Mouse (Mus musculus) embryonic facial prominence, embryonic 15.5 days (tissue): ENCODE results near the gene Tulp2. TPM values are rescaled to one million over a fixed set of nuclear protein-coding genes. Genes with fewer than 3 reads are reported as not detected.
"Not testable (repeated sequence)": the region's sequence is repeated elsewhere in the genome, so short reads cannot be mapped to it uniquely, and the experiment has no call there.

Experiments
- ATAC-seq: fragments of 200-750 bp; cut with Nextera tagmentation; 2 replicates; pipeline ENCODE4 v1.8.0; 2017; ENCODE audit warnings: low read depth, moderate TSS enrichment; ENCODE audit not compliant: insufficient number of reproducible peaks, low FRiP score, low TSS enrichment
- H3K27ac ChIP-seq: fragments of 300-500 bp; sonication (generic); replicated peaks from 2 replicates; pipeline ENCODE4 v1.5.1; 2015; ENCODE audit warnings: mild to moderate bottlenecking, inconsistent platforms
- H3K27me3 ChIP-seq: fragments of 300-500 bp; sonication (generic); 2 replicates; pipeline ENCODE4 v1.6.1; 2015; ENCODE audit warnings: inconsistent platforms
- H3K36me3 ChIP-seq: fragments of 300-500 bp; sonication (generic); 2 replicates; pipeline ENCODE4 v1.6.1; 2015; ENCODE audit warnings: mild to moderate bottlenecking, inconsistent platforms
- H3K4me1 ChIP-seq: fragments of 300-500 bp; sonication (generic); 2 replicates; pipeline ENCODE4 v1.6.1; 2015; ENCODE audit warnings: inconsistent platforms
- H3K4me2 ChIP-seq: fragments of 300-500 bp; sonication (generic); replicated peaks from 2 replicates; pipeline ENCODE4 v1.6.1; 2015; ENCODE audit warnings: mild to moderate bottlenecking, inconsistent platforms
- H3K4me3 ChIP-seq: fragments of 300-500 bp; sonication (generic); replicated peaks from 2 replicates; pipeline ENCODE4 v1.5.1; 2015; ENCODE audit warnings: mild to moderate bottlenecking, inconsistent platforms
- H3K9ac ChIP-seq: fragments of 300-500 bp; sonication (generic); 2 replicates; pipeline ENCODE4 v1.6.1; 2015; ENCODE audit warnings: inconsistent platforms
- H3K9me3 ChIP-seq: fragments of 300-500 bp; sonication (generic); replicated peaks from 2 replicates; pipeline ENCODE4 v1.6.1; 2016; ENCODE audit warnings: inconsistent platforms
- WGBS: fragments of 180-500 bp; shearing (Covaris S2); methylation state at CpG from one replicate; pipeline ENCODE4 v1.1.7; 2015; 5-methylcytosine and 5-hydroxymethylcytosine counted together
- polyA plus RNA-seq: library from polyadenylated mRNA; unstranded; fragments of >200 nt; fragmentation: Nextera tagmentation; extraction: Ambion mirVana; gene quantifications from 2 replicates; pipeline ENCODE4 v1.2.1, GENCODE M21; 2015

The Tulp2 gene
- polyA plus RNA-seq, 1 experiment from 2014 or later = 1.8 TPM

DNA sequence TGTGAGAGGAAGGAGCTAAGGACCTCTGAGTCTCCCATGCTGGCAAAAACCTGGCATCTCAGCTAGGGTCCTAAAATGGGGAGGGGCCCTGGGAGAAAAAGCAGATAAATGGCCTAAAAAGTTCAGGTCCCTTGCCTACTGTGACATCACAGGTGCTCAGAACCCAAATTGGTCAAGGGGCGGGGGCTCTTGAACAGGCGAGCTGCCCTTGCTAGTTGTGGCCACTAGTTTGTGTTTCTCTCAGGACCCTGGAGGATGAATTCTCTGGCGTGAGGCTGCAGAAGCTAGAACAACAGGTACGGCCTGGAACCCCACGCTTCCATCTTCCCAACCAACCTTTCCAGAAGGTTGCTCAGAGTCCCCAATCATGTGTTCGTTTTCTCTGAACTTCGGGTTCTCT, 32.7 kb downstream of the Tulp2 start:
- H3K27ac ChIP-seq = 0 out of 2 replicates have a peak overlapping the region, but pooled peaks have one; percentile 8
- no peak for ATAC-seq

DNA sequence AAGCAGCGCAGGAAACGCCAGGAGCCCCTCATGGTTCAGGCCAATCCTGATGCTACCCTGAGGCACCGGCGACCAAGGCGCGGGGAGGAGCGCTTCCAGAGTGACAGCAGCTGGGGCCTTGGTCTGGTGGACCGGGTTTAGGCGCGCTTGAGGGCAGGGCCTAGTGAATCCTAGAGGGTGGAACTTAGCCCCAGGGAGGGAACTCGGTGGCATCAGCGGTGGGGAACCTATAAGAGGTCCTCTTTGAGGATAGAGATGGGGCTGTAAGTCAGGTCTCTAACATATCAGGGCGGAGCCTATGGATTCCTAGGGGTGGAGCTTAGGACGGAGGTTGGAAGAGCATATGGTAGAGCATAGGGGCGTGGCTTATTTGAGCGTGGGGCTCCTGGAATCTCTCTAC, 33.8 kb downstream of the Tulp2 start:
- peak; percentile 68; the same call in 1 of the 2 replicates for ATAC-seq
- H3K4me2 ChIP-seq = peak overlapping the region; percentile 29

More for the DNA sequence above, 32.7 kb downstream of the Tulp2 start:
- Histone ChIP-seq H3K9ac (no peak overlapping the region), H3K4me3 (no peak overlapping the region), H3K4me2 (no peak overlapping the region), H3K4me1 (peaks cover 9% of the 10 kb centered on the region), H3K36me3 (no peaks in the 10 kb centered on the region), H3K27me3 (no peaks in the 10 kb centered on the region), H3K9me3 (no peaks in the 10 kb centered on the region)
- 81% methylated on average over 7 of the region's 7 CpGs for WGBS

DNA sequence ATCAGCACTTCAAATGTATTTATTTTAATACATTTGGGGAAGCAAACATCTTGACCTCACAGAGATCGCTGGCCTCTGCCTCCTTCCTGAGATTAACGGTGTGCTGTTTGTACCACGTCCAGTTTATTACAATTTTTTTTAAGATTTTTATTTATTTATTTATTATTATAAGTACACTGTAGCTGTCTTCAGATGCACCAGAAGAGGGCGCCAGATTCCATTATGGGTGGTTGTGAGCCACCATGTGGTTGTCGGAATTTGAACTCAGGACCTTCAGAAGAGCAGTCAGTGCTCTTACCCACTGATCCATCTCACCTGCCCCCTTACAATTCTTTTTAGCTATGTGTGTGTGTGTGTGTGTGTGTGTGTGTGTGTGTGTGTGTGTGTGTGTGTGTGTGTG, 35.2 kb downstream of the Tulp2 start:
- not testable (repeated sequence) for H3K9ac ChIP-seq, H3K36me3 ChIP-seq, H3K4me3 ChIP-seq, ATAC-seq, H3K4me2 ChIP-seq, H3K9me3 ChIP-seq, H3K27me3 ChIP-seq, H3K27ac ChIP-seq
- WGBS = 68% methylated on average over 5 of the region's 5 CpGs
- H3K4me1 ChIP-seq = peaks cover 13% of the 10 kb centered on the region; the same call in 1 of the 2 replicates

More for the DNA sequence above, 33.8 kb downstream of the Tulp2 start:
- no peaks in the 10 kb centered on the region for H3K27me3 ChIP-seq
- H3K9me3 ChIP-seq = no peaks in the 10 kb centered on the region
- peak overlapping the region; percentile 28 for H3K27ac ChIP-seq
- peaks cover 7% of the 10 kb centered on the region; the same call in 1 of the 2 replicates for H3K4me1 ChIP-seq
- no peak overlapping the region for H3K9ac ChIP-seq
- no peaks in the 10 kb centered on the region for H3K36me3 ChIP-seq
- WGBS = 23% methylated on average over 16 of the region's 16 CpGs
- no peak overlapping the region for H3K4me3 ChIP-seq

DNA sequence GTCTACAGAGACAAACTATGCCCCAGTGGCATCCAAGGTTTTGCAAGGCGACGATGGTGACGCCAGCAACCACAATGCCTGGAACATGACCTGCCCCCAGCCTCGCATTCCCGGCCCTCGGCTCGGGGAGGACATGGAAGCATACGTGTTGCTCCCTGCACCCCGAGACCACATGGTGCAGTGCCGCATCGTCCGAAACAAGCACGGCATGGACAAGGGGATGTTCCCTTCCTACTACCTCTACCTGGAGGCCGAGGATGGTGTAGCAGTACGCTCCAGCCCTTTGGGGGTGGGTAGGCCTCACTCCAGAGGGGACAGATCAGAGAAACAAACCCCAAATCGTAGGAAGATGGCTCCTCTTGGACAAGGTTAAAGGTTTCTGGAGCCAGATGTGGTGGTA, 36.9 kb downstream of the Tulp2 start:
- Histone ChIP-seq H3K9me3 (no peaks in the 10 kb centered on the region), H3K36me3 (peaks cover 4% of the 10 kb centered on the region; the same call in 1 of the 2 replicates), H3K27ac (no peak overlapping the region), H3K4me2 (no peak overlapping the region), H3K4me3 (no peak overlapping the region), H3K9ac (no peak overlapping the region), H3K4me1 (peaks cover 26% of the 10 kb centered on the region), H3K27me3 (no peaks in the 10 kb centered on the region)
- WGBS = 92% methylated on average over 16 of the region's 16 CpGs
- ATAC-seq = no peak

DNA sequence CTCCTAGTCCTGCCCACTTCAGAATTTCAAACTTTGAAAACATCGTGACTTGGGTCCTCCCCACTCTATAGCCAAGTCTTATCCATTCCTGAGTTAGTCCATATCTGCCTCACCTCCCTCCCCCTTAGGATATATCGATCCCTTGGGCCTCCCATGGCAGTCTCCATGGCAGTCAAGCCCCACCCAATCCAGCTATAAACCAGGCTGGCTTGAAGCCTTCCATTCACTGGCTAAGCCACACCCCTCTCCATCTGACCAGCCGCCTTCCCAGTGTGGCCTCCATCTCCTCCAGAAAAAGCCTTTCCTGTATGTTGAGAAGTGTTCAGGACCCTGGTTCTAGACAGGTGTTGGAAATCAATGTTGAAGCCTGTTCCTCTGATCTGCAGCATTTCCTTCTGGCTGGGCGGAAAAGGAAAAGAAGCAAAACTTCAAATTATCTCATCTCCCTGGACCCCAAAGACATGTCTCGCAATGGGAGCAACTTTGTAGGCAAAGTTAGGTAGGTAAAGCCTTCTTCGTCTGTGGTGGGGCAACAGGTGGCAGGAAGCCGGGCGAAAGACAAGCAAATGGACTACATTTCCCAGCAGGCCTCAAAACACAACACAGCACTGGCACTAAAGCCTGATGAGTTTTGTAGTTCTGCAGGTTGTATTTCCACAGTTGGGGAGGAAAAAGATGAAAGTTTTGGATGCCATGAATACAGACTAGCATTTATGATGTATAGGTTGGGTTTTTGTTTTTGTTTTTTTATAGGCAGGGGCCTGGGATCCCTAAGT, 37.9 kb downstream of the Tulp2 start:
- peaks cover 32% of the 10 kb centered on the region for H3K4me1 ChIP-seq
- no peak overlapping the region for H3K27ac ChIP-seq

DNA sequence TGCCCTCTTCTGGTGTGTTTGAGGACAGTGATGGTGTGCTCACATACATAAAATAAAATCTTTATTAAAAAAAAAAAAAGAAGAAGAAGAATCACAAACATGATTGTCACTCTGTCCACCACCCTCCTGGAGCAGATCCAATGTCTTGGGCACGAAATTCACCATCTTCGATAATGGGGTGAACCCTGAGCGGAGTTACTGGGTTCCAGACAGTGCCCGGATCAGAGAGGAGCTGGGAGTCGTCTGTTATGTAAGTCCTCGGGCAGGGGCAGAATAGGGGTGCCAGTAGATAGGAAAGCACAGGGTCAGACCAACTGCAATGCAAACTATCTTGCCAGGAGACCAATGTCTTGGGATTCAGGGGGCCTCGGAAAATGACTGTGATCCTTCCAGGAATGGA, 38.9 kb downstream of the Tulp2 start:
- Histone ChIP-seq H3K9me3 (no peaks in the 10 kb centered on the region), H3K36me3 (peaks cover 7% of the 10 kb centered on the region; the same call in 1 of the 2 replicates), H3K4me3 (no peak overlapping the region), H3K9ac (no peak overlapping the region), H3K4me1 (peaks cover 37% of the 10 kb centered on the region), H3K4me2 (no peak overlapping the region), H3K27me3 (no peaks in the 10 kb centered on the region), H3K27ac (0 out of 2 replicates have a peak overlapping the region, but pooled peaks have one; percentile 92)
- WGBS = 92% methylated on average over 7 of the region's 7 CpGs
- ATAC-seq = no peak

More for the DNA sequence above, 37.9 kb downstream of the Tulp2 start:
- H3K9ac ChIP-seq = no peak overlapping the region
- no peak overlapping the region for H3K4me2 ChIP-seq
- no peaks in the 10 kb centered on the region for H3K27me3 ChIP-seq
- no peaks in the 10 kb centered on the region for H3K9me3 ChIP-seq
- peaks cover 7% of the 10 kb centered on the region; the same call in 1 of the 2 replicates for H3K36me3 ChIP-seq
- WGBS = 78% methylated on average over 8 of the region's 8 CpGs
- ATAC-seq = no peak
- H3K4me3 ChIP-seq = no peak overlapping the region

DNA sequence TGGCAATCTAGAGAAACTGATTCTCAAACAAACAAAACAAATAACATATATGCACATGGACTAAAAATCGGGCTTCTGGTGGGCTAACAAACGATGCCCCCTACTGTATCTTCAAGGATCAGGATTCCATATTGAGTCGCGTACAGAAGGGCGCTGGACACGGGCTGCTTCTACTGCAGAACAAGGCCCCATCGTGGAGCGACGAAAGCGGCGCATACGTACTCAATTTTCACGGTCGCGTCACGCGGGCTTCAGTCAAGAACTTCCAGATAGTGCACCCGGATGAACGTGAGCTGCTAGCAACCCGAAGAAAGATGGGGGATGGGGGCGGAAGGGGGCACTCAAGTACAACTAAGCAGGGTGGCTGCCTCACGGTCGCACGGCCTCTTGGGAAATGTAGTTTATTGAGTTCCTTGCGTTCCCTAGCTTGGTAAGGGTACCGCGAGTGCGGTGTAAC, 40.1 kb downstream of the Tulp2 start:
- Histone ChIP-seq H3K9ac (peak overlapping the region; percentile 39), H3K4me1 (peaks cover 36% of the 10 kb centered on the region), H3K4me2 (peak overlapping the region; percentile 52), H3K27ac (peak overlapping the region; percentile 92), H3K4me3 (peak overlapping the region; percentile 51), H3K9me3 (no peaks in the 10 kb centered on the region), H3K27me3 (no peaks in the 10 kb centered on the region), H3K36me3 (peaks cover 7% of the 10 kb centered on the region; the same call in 1 of the 2 replicates)
- ATAC-seq = peak; percentile 79
- WGBS = under 1% methylated on average over 28 of the region's 28 CpGs

DNA sequence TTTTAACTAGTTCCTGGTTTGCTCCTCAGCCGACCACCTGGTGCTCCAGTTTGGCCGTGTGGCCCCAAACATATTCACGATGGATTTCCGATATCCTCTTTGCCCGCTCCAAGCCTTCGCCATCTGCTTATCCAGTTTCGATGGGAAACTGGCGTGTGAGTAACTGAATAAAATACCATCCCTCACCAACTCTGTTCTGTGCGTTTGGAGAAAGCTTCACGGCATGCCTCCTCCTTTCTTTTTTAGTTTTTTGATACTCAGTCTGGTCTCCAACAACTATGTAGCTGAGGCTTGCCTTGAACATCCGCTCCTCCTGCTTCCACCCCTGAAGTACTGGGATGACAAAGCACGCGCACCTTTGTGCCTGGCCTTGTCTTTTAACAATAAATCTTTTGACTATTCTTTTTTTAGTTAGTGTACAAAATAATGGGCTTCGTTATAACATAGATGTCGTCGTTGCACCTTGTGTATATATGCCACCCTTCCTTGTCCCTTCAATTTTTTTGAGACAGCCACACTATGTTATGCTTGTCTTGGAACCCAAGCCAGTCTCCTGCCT, 40.6 kb downstream of the Tulp2 start:
- H3K27ac ChIP-seq = peak overlapping the region; percentile 92
- peaks cover 36% of the 10 kb centered on the region for H3K4me1 ChIP-seq
- no peak for ATAC-seq
- H3K4me3 ChIP-seq = peak overlapping the region; percentile 51
- 55% methylated on average over 16 of the region's 16 CpGs for WGBS
- H3K9ac ChIP-seq = peak overlapping the region; percentile 39; the same call in 1 of the 2 replicates
- no peaks in the 10 kb centered on the region for H3K27me3 ChIP-seq
- H3K36me3 ChIP-seq = peaks cover 7% of the 10 kb centered on the region; the same call in 1 of the 2 replicates
- H3K9me3 ChIP-seq = no peaks in the 10 kb centered on the region
- peak overlapping the region; percentile 52 for H3K4me2 ChIP-seq

DNA sequence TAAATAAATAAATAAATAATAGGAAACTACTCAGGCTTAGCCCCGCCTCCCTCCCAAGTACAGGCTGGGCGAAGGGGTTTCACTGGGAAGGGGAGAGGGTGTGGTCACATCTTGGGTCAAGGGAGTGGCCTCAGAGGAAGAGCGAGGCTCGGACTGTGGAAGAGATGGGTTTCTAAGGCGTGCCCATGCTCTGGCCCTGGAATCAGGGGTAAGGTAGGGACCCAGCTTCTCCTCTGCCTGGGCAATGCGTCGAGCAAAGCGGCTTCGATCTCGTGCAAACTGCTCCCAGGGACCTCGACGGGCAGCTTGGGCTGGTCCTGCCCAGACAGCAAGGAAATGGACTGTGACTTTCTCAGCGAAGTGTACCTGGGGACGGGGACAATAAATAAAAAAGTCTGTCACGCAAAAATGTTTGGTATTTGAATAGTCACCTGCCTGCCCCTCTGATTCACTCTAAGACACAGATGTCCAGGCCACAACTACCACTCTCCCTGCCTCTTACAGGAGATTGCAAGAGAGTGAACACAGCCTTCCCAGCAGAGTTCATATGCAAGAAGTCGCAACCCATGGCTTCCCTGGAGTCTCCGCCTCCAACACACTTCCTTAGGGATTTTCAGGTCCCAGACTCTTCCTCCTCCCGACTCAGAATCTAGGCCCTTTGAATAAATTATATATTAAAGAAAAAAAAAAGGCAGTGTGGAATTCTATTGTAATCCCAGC, 41.4 kb downstream of the Tulp2 start:
- Histone ChIP-seq H3K9ac (no peak overlapping the region), H3K27me3 (no peaks in the 10 kb centered on the region), H3K4me2 (peak overlapping the region; percentile 11; the same call in 1 of the 2 replicates), H3K4me3 (peak overlapping the region; percentile 51), H3K36me3 (peaks cover 7% of the 10 kb centered on the region; the same call in 1 of the 2 replicates), H3K9me3 (no peaks in the 10 kb centered on the region), H3K4me1 (peaks cover 36% of the 10 kb centered on the region), H3K27ac (no peak overlapping the region)
- ATAC-seq = no peak
- 69% methylated on average over 18 of the region's 18 CpGs for WGBS

DNA sequence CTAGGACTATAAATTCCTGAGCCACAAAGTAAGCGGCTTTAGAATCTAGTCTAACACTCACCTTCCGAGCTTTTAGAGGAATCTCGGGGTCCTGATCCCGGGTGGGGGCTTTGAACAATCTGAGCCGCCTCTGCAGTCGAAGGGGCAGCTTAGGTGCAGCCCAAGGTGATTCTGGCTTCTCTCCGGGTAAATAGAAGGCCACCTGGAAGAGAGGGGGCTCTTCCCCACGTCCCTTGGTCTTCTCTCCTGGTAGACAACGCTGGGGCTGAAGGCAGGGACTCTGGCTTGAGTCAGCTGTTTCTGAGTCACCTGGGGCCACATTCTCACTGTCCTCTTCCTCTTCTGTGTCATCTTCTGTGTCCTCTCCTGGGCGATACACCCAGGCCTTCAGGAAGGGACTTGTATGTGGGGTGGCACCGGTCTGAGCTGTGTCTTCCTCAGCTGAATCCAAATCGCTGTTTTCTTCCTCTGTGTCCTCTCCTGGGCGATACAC, 42.0 kb downstream of the Tulp2 start:
- H3K4me2 ChIP-seq = peak overlapping the region; percentile 11; the same call in 1 of the 2 replicates
- no peak overlapping the region for H3K27ac ChIP-seq
- WGBS = 82% methylated on average over 13 of the region's 13 CpGs
- ATAC-seq = no peak
- H3K36me3 ChIP-seq = peaks cover 7% of the 10 kb centered on the region; the same call in 1 of the 2 replicates
- no peaks in the 10 kb centered on the region for H3K9me3 ChIP-seq
- H3K9ac ChIP-seq = no peak overlapping the region
- H3K4me1 ChIP-seq = peaks cover 36% of the 10 kb centered on the region
- peak overlapping the region; percentile 7 for H3K4me3 ChIP-seq
- H3K27me3 ChIP-seq = no peaks in the 10 kb centered on the region
